Mouse (Mus musculus): Measurements from ENCODE around the gene Sf3a1.

GRCm38 (mm10) chr11:4215061-4215460 lies 54.9 kb downstream of the Sf3a1 start:
- TF ChIP-seq POLR2A (IDR thresholded peaks at IDR 0.05; ENCODE audit: insufficient read depth, low read length): no peak
- TF ChIP-seq CTCF (IDR thresholded peaks at IDR 0.05; ENCODE audit: low read depth, low read length): no peak
- no peak for TF ChIP-seq EP300 (IDR thresholded peaks at IDR 0.05; ENCODE audit: insufficient read depth, low read depth, low read length)

All from ES-Bruce4 (cell line).